Mouse (Mus musculus): Measurements from ENCODE around the gene 4632433K11Rik. TPM values are rescaled to one million over a fixed set of nuclear protein-coding genes. Genes with fewer than 3 reads are reported as not detected.
"Not testable (repeated sequence)": the region's sequence is repeated elsewhere in the genome, so short reads cannot be mapped to it uniquely, and the experiment has no call there.

4632433K11Rik gene
- total RNA-seq, 2 experiments from 2014 or later: not detected

DNA sequence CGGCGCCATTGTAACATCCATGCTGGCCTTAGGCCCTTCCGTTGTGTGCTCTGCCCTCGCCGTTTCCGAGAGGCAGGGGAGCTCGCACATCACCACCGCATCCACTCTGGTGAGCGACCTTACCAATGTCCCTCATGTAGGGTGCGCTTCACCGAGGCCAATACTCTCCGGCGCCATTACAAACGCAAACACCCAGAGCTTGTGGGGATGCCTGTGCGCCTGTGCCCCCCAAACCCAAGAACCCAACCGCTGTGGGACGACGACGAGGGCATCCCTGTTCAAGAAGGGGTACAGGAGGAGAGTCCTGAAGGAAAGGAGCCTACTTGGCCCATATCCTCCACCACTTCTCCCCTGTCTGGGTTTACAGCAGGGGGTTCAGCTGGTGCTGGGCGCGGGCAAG lies 16.0 kb upstream of the 4632433K11Rik start:
- intact Hi-C loops (cut with DNase I): no loop called here
- no peak for DNase-seq (ENCODE audit: low spot score)

DNA sequence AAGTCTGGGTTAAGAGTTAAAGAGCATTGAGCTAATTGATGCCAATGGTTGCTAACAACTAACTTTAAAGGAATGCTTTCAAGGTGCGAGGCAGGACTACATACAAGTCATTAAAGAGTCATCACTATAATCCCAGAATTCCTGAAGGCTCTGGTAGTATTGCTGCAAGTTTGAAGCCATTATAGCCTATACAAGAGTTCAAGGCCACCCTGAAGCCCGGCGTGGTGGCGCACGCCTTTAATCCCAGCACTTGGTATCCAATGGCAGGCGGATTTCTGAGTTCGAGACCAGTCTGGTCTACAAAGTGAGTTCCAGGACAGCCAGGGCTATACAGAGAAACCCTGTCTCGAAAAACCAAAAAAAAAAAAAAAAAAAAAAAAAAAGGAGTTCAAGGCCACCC lies 14.3 kb upstream of the 4632433K11Rik start:
- intact Hi-C loops (cut with DNase I); DNase-seq (ENCODE audit: low spot score): not testable (repeated sequence)

DNA sequence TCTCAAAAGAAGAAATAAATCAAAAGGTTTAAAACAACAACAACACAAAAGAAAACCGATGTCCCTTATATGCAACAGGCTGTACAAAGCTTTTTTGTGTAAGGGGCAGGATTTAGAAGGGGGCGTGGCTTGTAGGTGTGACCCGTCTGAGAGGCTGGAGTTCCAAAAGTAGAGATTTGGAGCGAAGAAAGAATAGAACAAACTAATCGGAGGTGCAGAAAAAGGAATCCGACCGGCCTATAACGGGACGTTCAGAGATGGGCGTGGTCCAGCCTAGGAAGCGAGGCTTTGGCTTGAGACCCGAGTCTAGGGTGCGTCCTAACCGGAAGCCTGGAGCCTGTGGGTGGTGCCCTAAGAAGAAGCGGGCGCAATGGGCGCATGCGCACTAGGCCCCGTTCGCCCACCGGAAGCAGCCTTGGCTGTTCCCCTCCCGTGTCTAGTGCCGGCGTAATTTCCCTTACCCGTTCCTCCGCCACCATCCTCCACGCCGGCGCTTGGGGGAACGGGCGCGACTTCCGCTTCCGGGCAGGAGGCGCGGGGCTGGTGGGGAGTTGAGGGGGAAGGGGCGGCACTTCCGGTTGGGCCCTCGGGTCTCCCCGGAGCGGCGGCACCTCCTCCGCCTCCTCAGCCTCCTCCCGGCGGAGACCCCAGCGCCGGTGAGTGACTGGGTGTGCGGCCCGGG lies 13.8 kb upstream of the 4632433K11Rik start, which contains the start of the genes Zfp865 and Ccdc106:
Zfp865 (plus strand) TSS at position 377 of the 682 bp plus-strand sequence.
Ccdc106 (plus strand) TSS at position 554 of the 682 bp plus-strand sequence.
- intact Hi-C loops (cut with DNase I): loop anchor here (2.0 kb wide), 1 partner anchor 35 kb away; no protein-coding TSS in a partner anchor
- DNase-seq (ENCODE audit: low spot score): peak; percentile 100

DNA sequence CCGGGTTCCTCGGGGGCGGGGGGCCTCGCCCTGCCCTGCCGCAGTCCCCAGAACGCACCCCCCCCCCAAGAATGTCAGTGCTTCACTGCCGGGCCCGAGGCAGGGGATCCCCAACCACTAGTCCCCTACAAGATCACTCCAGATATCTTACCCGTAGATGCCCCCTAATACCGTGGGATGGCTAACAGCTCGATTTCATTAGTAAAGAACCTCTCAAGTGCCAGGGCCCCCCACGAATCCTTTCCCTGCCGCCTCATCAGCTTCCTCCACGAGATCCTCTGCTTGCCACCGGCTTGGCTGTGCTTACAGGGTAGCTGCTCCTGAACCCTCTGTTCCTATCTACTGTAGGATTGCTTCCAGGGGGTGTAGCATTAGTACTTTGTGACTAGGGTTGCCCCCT lies 13.2 kb upstream of the 4632433K11Rik start:
- DNase-seq (ENCODE audit: low spot score): no peak
- intact Hi-C loops (cut with DNase I): loop anchor here (2.0 kb wide), 1 partner anchor 34 kb away; no protein-coding TSS in a partner anchor

DNA sequence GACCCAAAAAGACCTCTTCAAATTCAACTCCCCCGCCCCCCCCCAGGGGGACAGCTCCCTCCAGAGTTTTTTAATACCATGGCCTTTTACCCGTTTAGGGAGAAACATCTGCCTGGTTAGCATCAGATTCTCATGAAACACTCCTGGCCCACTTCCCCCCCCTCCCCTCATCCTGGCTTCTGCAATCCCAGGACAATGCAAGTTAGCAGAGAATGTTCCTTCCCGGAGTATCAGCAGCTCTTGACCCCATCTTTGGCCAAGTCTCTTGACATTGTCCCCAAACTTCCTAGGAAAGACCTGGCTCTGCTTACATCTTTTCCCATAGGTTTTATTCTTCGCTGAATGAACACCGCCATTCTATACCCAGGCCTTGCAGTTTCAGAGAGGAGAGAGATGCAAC lies 12.7 kb upstream of the 4632433K11Rik start:
- no peak for DNase-seq (ENCODE audit: low spot score)
- intact Hi-C loops (cut with DNase I): loop anchor here (2.0 kb wide), 1 partner anchor 34 kb away; no protein-coding TSS in a partner anchor

DNA sequence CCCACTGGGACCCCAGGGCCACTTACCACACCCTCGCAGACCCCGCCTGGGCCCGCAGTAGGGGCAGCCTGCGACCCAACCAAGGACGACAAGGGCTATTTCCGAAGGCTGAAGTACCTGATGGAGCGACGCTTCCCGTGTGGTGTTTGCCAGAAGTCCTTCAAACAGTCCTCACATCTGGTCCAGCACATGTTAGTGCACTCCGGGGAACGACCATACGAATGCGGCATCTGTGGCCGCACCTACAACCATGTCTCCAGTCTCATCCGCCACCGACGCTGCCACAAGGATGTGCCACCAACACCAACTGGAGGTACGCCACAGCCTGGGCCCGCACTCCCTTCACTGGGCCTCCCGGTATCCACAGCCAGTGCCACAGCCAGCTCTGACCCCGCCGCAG lies 4.4 kb upstream of the 4632433K11Rik start:
- intact Hi-C loops (cut with DNase I): no loop called here
- no peak for DNase-seq (ENCODE audit: low spot score)

DNA sequence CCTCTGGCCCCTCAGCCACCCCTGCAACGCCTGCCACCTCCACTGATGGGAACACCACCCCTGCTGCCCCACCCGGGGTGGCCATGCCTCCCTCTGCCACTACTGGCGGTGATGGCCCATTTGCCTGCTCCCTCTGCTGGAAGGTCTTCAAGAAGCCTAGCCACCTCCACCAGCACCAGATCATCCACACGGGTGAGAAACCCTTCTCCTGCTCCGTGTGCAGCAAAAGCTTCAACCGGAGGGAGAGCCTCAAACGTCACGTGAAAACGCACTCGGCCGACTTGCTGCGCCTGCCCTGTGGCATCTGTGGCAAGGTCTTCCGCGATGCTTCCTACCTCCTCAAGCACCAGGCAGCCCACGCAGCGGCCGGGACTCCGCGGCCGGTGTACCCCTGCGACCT lies 4.0 kb upstream of the 4632433K11Rik start:
- intact Hi-C loops (cut with DNase I): no loop called here

DNA sequence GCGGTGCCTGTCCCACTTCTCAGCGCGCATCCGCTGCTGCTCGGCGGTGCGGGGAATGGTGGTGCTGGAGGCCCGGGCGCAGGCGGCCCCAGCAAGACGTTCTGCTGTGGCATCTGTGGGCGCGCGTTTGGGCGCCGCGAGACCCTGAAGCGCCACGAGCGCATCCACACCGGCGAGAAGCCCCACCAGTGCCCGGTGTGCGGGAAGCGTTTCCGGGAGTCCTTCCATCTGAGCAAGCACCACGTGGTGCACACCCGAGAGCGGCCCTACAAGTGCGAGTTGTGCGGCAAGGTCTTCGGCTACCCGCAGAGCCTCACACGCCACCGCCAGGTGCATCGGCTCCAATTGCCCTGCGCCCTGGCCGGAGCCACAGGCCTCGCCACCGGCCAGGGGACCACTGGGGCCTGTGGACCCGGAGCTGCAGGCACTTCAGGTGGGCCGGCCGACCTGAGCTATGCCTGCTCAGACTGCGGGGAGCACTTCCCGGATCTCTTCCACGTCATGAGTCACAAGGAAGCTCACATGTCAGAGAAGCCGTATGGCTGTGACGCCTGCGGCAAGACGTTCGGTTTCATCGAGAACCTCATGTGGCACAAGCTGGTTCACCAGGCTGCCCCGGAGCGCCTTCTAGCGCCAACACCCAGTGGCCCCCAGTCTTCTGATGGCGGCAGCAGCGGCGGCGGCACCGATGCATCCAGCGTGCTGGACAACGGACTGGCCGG lies 3.2 kb upstream of the 4632433K11Rik start:
- intact Hi-C loops (cut with DNase I): no loop called here
- DNase-seq (ENCODE audit: low spot score): no peak

More for the DNA sequence above, 4.0 kb upstream of the 4632433K11Rik start:
- no peak for DNase-seq (ENCODE audit: low spot score)

DNA sequence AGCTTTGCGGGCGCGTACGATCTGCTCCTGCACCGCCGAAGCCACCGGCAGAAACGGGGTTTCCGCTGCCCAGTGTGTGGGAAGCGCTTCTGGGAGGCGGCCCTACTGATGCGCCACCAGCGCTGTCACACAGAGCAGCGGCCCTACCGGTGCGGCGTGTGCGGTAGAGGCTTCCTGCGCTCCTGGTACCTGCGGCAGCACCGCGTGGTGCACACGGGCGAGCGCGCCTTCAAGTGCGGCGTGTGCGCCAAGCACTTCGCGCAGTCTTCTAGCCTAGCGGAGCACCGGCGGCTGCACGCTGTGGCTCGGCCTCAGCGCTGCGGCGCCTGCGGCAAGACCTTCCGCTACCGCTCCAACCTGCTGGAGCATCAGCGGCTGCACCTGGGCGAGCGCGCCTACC lies 2.4 kb upstream of the 4632433K11Rik start:
- DNase-seq (ENCODE audit: low spot score): no peak
- intact Hi-C loops (cut with DNase I): no loop called here

DNA sequence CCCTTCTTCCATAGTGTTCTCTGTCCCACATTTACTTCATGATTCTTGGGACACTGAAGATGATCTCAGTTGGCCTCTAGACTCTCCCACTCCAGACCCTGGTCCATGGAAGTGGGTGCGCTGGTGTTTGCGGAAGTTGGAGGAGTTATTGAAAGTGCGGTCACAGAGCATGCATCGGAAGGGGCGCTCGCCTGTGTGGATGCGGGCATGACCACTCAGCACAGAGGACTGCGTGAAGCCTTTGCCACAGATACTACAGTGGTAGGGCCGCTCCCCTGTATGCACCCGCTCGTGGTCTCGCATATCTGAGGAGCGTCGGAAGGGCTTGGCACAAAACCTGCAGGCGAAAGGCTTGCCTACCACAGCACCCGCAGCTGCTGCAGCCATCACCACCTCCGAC lies 1.7 kb downstream of the 4632433K11Rik start:
- intact Hi-C loops (cut with DNase I): loop anchor here (2.0 kb wide), 1 partner anchor 13 kb away; no protein-coding TSS in a partner anchor

DNA sequence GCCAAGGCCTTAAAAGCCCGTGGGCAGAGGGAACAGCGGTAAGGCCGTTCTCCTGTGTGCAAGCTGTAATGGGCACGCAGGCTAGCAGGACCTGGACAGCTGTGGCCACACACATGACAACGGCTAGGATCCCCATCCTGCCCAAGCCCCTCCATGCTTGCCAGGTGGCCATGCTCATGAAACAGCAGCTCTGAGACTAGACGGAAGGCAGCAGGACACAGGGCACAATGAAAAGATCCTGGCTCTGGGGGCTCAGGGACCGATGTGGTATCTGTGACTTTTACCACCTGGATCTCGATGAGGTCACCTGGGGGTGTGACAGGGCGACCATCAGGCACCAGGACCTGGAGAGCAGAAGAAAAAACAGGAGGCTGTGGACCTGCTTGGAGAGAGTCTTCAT lies 2.2 kb downstream of the 4632433K11Rik start:
- intact Hi-C loops (cut with DNase I): loop anchor here (2.0 kb wide), 1 partner anchor 13 kb away; no protein-coding TSS in a partner anchor
- no peak for DNase-seq (ENCODE audit: low spot score)

More for the DNA sequence above, 1.7 kb downstream of the 4632433K11Rik start:
- no peak for DNase-seq (ENCODE audit: low spot score)

DNA sequence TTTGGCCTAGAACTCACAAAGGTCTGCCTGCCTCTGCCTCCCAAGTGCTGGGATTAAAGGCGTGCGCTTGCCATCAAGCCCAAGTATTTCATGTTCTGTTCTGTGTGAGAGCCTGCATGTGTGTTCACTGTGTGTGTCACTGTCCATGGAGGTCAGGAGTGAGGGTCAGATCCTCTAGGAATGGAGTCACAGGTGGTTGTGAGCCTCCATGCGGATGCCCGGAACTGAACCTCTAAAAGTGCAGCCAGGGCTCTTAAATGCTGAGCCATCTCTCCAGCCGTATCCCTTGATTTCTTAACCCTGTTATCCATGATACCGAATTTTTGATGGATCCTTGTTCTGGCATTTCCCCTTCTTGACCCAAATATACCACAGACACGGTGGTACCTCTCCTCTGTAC lies 3.1 kb downstream of the 4632433K11Rik start:
- intact Hi-C loops (cut with DNase I): loop anchor here (2.0 kb wide), 1 partner anchor 14 kb away; no protein-coding TSS in a partner anchor
- DNase-seq (ENCODE audit: low spot score): no peak

DNA sequence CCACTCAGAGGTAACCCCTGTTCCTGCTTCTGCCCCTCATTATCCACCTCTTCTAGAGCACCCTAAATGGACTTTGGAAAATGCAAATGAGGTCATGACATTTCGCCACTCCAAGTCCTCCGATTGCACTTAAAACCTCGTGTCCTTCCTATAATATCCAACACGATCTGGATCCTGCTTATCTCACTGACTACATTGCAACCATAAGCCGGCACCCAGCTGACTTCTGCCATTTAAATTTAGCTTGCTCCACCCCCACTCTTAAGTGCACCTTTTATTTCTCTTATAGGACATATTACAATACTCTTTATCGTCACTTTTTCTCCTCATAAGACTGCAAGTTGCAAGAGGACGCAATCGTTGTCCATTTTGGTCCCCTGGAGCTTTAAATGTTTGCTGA lies 3.5 kb downstream of the 4632433K11Rik start:
- intact Hi-C loops (cut with DNase I): loop anchor here (2.0 kb wide), 1 partner anchor 15 kb away; no protein-coding TSS in a partner anchor
- no peak for DNase-seq (ENCODE audit: low spot score)

DNA sequence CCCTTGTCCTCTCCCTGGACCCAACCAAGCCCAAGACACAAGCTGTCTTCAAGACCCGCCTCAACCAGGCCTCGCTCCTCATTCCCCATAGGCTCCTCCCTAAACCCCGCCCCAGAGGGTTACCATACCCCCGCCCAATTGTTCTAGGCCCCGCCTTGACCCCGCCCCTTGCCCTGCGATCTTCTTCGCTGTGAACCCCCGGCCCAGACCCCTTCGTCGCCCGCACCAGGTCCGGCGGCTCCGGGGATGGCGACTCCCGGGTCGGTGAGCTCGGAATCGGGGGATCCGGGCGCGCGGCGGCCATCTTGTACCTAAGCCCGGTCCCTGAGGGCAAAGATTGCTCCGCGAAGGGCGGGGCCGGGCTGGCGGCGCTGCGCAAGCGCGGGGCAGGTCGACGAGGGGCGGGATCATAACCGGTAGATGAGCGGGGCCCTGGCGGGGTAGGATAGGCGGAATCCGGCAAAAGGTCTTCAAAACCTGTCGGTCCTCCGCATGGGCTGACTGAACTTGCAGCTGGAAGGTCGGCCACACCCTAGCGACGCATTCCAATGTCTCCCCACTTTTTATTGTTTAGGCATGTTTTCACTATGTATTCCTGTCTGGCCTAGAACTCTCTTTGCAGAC lies 4.3 kb downstream of the 4632433K11Rik start, which contains the start of gene Zfp784:
Zfp784 (minus strand) TSS at position 338 of the 624 bp plus-strand sequence.
- intact Hi-C loops (cut with DNase I): no loop called here
- peak; percentile 91 for DNase-seq (ENCODE audit: low spot score)

DNA sequence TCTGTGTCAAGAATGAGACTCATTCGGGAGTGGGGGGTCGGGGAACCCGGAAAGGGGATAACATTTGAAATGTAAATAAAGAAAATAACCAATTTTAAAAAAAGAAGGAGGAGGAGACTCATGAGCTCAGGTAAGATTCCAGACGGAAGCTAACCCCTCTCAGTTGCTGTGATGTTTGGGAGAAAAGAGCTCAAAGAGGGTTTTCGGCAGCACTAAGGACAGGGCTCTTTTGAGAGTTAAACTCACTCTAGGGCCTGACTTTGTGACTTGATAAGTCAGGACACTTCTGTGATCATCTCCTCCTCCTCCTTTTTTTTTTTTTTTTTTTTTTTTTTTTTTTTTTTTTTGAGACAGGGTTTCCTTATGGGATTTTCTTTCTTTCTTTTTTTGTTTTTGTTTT lies 5.0 kb downstream of the 4632433K11Rik start:
- intact Hi-C loops (cut with DNase I): no loop called here
- no peak for DNase-seq (ENCODE audit: low spot score)

DNA sequence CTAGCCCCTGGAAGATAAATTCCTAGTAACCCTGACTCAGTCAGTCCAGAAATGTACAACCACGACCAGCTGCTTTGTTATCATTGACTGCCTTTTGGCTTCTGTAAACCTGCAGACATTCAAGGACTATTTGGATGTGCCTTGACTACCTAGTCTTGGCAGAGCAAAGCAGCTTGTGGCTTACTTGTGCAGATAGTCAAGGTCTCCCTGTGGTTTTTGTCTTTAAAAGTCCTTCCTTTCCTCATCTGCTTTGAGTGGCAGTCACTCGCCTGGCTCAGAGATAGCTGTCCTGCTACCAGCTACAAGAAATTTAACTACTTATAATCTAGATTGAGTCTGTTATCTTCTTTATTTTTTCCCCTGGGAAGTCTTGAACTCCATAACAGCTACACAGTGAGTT lies 11.1 kb downstream of the 4632433K11Rik start:
- intact Hi-C loops (cut with DNase I): loop anchor here (10.0 kb wide), 1 partner anchor 490 kb away; no protein-coding TSS in a partner anchor
- no peak for DNase-seq (ENCODE audit: low spot score)

DNA sequence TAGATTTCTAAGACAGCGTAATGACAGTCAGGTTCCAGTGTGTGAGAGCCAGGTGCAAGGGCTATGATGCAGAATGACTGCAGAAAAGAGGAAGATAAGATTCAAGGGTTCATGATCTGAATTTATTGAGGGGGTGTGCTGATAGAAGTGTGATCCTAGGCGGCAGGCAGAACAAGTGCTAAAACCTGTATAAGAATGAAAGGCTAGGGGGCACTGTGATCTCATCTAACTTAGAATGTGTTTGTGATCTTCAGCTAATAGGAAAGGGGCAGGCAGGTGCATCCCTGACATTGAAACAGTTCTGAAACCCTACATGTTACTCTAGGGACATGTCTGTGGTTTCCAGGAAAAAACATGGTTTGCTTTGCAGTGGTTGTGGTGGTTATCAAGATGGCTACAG lies 12.2 kb downstream of the 4632433K11Rik start:
- intact Hi-C loops (cut with DNase I): loop anchor here (1.0 to 10.0 kb wide), 2 partner anchors 103 to 491 kb away; no protein-coding TSS in a partner anchor
- no peak for DNase-seq (ENCODE audit: low spot score)

DNA sequence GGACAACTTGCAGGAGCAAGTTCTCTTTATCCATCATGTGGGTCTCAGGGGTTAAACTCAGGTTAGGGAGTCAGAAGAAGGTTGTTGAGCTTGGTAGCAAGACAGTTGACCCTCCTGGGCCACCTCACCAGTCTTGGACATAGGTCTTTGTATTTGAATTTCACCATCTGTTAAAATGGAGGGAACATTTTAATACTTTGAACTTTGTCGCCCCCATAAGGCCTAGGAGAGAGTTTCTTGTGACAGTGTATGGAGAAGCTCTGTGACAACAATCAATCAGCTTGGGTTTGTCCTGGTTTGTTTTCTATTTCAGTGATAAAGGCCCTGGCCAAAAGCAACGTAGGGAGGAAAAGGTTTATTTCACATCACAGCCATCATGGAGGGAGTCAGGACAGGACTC lies 13.4 kb downstream of the 4632433K11Rik start:
- no peak for DNase-seq (ENCODE audit: low spot score)
- intact Hi-C loops (cut with DNase I): loop anchor here (10.0 kb wide), 1 partner anchor 493 kb away; no protein-coding TSS in a partner anchor

DNA sequence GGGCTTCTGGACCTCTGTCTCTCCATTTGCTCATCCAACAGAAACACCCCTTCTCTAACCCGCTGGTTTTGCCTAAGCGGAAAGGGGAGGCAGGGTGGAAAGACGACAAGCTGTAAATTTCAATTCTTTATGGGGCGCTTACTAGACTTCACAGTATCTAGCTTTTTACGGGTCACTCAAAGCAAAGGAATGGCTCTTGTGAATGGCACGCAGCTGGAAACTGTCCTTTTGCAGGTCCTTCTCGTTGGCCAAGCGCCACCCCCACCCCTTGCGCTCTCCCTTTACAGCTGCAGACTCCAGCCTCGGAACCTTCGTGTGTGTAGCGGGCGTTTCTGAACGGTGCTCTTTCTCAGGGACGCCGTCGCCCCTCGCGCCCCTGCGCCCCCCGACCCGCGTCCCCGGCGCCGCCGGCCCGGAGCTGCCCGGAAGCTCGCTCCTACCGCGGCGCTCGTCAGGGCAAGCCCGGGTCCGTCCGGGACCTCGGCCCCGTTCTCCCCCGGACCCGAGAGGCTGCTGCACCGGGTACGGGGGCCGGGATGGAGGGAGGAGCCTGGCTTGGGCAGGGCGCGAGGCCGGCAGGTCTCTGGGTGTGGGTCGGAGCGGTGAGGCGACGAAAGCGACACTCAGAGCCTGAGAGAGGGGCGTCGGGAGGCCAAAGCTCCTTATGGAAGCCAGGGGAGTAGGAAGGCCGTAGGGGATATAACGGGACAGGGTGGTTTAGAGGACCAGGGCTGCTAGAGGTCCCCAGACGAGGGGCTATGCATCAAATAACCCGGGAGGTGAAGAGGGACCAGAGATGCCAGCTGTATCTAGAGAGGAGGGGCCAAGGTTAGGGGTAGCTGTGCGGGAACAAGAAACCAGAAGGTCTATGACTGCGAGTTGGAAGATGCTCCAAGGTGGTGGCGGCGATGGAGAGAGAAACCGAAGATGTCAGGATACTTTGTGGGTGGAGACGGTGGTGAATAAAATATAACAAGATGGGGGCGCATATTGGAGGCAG lies 17.6 kb downstream of the 4632433K11Rik start, which contains the start of gene Zfp580:
Zfp580 (plus strand) TSS at position 346 of the 1,000 bp plus-strand sequence.
- DNase-seq (ENCODE audit: low spot score): peak; percentile 61
- intact Hi-C loops (cut with DNase I): loop anchor here (2.0 to 5.0 kb wide), 3 partner anchors 39 to 184 kb away; partner anchors contain the start of genes Fiz1, Zfp524 and Zfp579
